Mouse (Mus musculus): Measurements from ENCODE around the gene Arpc1b. TPM values are rescaled to one million over a fixed set of nuclear protein-coding genes. Genes with fewer than 3 reads are reported as not detected.
"Not testable (repeated sequence)": the region's sequence is repeated elsewhere in the genome, so short reads cannot be mapped to it uniquely, and the experiment has no call there.

Arpc1b gene
- total RNA-seq (2021): 10 to 100 TPM; 23.4 to 26.9 TPM

DNA sequence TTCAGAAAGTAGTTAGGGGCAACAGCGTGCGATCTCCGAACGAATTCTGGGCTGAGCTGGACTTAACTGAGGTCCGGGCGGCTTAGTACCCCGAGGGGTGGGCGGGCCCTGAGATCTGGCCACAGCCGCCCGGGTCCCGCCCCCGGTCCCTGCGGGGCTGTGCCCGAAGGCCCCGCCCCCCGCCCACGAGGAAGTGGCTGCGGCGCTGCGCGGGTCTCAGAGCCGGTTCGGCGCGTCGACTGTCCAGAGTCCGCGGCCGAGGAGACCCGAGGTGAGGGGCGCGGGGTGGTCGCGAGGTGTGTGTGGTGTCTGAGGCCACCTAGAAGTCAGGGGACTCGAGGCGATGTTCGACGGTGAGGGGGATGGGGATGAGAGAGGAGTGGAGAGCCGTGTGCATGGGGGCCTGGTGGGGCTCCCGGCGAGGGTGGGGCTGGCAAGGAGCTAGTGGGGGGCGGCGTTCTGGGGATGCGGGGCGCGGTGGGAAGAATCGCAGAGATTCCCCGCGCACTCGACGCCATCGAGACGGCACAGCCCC is at the start of gene Arpc1b:
TSS of gene Arpc1b (plus strand) at position 145 of the 535 bp plus-strand sequence.
- no peak for DNase-seq

DNA sequence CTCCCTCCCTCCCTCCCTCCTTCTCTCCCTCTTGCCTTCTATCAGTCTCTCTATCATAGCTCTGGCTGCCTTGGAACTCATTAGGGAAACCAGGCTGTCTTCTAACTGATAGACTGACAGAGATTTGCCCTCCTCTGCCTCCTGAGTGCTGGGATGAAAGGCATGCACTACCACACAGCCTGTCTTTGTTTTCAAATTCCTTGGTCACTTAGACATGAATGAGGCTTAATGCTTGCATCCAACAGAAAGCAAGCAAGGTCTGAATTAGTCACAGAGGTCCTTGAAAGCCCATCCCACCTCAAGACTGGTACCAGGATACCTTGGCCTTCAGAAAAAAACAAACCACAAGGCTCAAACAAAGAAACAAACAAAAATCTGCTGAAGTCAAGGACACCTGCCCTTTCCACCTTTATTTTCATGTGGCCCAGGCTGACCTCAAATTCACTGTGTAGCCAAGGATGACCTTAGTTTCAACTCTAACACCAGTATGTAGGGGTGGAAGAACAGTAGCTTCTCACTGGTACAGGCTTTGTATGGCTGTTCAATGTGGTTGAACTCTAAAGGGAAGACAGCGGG is 49.2 kb upstream of the Arpc1b start:
- DNase-seq: no peak

DNA sequence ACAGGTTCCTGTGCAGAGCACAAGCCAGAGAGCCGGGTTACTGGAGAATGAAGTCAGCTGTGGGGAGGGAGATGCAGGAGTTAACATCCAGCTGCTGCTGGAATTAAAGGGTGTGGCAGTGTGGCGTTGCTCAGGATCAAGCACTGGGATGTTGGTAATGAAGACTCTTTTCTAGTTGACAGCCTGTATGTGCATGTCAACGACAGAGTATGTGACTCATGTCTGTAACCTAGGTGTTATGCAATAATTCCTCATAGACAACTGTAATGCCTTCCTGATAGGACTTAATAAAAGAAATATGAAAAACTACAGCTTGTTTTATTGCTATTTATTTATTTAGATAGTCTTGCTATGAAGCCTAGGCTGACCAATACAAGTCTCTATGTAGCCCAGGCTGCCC is 45.2 kb upstream of the Arpc1b start:
- no peak for DNase-seq

DNA sequence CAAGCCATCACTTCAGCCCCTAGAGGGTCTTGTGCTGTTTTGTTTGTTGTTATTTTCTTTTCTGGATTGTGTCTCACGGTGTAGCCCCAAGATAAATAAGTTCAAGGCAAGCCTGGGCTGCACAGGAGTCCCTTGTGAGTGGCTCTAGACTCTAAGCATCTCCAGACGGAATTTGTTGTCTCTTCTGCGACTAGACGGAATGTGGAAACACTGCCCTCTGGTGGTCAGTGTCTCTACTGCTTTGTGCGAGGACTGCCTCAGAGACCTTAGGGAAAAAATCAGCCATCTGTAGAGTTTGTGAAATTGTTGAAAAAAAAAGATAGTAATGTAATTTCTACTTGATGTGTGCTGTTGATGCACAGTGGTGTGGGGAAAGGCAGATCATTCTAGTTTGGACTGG is 44.3 kb upstream of the Arpc1b start:
- peak; percentile 59 to 73 for DNase-seq

DNA sequence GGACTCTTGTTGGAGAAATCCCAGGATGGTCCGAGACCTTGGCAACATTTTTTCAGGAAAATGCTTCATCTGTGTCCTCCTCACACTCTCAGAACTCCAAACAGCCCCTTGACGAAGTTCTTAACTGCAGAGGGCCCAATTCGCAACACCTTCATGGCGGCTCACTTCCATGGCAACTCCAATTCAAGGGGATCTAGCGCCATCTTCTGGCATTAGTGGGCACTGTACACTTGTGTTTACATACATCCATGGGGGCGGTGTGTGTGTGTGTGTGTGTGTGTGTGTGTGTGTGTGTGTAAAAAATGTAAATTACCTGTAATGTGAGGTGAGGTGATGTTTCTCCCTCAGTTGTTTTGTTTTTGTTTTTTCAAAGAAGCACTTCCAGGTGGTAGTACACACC is 42.7 kb upstream of the Arpc1b start:
- DNase-seq: no peak

DNA sequence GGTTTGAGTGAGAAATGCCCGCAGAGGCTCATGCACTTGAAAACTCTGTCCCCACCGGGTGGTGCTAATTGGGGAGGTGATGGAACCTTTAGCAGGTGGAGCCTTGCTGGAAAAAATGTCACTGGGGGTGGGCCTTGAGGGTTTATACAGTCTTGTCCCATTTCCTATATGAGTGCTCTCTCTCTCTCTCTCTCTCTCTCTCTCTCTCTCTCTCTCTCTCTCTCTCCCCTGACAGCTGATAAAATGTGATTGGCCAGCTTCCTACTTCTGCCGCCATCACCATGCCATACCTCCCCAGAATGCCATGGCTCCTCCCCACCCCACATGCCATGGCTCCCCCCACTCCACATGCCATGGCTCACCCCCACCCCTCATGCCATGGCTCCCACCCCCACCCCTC is 38.9 kb upstream of the Arpc1b start:
- DNase-seq: no peak

DNA sequence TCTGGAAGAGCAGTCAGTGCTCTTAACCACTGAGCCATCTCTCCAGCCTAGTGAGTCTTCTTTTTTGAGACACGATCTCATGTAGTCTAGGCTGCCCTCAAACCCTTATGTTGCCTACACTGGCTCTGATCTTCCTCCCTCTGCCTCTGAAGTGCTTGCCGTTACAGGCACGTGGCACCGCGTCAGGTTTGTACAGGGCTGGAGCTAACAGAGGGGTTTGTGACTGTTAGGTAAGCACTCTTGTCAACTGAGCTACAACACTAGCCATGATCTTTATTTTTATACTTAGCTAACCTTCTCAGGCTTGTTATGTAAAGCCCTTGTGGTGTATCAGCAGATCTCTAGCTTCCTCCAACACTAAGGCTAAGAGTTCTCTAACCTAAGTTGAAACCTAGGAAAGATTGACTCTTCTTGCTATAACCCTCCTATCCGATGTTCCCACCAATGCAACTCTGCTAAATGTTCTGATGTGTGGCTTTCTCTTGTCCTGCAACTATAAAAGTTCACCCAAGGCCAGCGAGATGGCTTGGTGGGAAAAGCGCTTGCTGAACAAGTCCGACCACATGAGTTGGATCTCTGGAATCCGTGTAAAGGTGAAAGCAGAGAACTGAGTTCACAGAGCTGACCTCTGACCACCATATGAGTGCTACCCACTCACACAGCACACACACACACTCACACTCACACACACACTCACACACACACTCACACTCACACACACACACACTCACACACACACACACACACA is 32.0 kb upstream of the Arpc1b start:
- DNase-seq: no peak

DNA sequence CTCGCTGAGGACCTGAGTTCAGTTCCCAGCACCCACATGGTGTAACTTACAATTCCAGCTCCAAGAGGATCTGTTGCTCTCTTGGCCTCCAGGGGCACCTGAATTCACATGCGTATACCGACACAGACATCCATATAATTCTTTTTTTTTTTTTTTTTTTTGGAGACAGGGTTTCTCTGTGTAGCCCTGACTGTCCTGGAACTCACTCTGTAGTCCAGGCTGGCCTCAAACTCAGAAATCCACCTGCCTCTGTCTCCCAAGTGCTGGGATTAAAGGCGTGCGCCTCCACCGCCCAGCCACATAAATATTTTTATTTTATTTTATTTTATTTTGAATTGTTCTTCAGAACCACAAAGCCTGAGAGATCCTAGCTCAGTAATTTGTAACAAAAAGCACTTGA is 30.8 kb upstream of the Arpc1b start:
- DNase-seq: not testable (repeated sequence)

DNA sequence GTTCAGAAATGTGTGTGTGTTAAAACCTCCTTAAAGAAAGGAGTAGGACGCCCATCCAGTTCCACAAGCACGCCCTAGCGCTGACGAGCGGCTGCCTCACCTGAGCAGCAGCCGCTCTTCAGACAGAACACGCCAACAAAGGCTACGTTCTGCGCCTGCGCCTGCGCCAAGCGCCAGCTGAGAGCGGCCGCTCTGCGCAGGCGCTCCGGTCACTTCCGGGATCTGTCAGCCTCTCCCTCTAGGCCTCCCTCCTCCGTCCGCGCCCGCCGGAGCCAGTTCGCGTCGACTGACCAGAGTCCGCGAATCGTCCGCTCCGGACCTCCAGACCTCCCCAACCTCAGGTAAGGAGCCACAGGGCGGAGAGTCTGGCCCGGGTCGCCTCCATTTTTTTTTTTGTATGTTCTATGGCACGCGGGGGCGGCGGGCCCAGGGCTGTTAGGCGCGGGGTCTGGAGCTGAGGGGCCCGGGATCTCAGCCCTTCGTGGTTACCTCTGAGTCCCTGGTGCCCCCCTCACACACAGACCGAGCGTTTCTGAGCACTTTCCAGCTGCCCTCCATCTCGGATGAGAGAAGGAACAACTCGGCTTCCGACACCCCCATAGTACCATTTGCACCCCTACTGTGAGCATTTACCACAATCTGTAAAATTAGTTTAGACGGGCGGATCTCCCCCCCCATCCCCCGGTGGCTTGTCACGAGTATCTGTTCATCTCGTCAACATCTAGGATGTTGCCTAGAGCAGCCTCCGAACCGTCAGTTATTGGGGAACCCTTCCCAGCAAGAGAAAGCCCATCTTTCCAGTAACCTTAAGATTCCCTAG is 30.2 kb upstream of the Arpc1b start, which contains the start of the genes Arpc1a and Kpna7:
TSS of gene Arpc1a (plus strand) at position 199 of the 820 bp plus-strand sequence.
TSS of gene Kpna7 (minus strand) at position 399 of the 820 bp plus-strand sequence.
- peak; percentile 87 to 88 for DNase-seq

DNA sequence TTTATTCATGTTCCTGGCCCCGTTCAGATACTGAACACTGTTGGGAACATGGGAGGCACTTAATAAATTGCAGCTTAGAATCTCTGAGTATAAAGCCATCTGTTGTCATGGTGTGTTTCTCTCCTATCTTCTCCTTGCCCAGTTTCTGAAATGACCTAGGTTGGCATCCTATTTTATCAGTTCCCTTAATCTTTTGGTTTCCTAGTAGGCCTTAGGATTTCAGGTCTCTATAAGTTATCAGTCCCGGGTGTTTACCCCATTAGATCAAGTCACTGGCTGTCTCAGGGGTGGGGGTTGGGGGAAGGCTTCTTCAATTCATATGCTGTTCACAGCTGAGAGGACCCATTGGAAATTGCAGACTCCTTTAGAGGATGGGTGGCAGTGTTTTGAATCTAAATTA is 29.2 kb upstream of the Arpc1b start:
- no peak for DNase-seq

DNA sequence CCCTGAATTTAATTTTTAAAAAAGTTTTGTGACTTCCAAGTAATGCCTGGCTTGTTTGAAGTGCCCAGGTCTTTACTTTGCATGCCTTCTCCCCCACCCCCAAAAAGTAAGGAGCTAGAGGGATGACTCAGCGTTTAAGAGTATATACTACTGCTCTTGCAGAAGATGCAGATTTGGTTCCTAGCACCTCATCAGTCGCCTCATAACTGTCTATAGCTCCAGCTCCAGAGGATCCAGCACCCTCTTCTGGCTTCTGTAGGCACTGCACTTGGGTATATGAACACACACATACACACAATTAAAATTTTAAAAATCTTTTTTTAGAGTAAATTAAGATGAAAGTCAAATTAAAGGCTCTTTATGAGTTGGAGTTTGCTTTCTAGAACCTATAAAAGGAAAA is 25.8 kb upstream of the Arpc1b start:
- DNase-seq: no peak

DNA sequence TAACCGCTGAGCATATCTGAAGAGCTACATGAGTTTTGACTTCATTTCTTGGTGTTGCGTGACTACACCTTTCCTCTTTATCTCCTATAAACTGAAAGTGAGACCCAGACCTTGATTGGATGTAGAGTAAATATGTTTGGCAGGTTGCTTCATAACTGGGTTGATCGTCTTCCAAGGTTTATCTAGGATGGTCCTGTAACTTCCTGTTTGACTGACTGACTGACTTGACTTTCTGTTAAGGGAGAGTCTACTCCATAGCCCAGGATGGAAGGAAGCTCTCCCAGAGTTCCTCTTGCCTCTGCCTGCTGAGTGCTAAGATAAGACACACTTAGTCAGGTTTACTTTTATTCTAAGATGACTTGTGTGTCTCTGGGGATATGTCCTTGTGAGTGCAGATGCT is 24.1 kb upstream of the Arpc1b start:
- DNase-seq: no peak

DNA sequence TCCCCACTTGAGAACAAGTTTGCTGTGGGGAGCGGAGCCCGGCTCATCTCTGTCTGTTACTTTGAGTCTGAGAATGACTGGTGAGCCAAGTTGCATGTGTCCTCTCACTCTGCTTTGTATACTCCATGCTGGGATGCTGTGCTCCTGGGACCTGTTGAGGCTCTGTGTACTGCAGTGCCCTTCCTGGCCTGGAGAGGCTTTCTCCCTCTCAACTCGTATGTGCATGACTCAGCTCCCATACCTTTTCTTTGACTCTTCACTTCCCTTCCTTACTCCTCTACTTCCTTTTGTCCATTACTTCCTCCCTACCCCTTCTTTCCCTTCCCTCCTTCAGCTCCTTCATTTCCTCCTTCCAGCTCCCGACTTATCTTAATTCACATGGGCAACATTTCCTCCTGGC is 17.8 kb upstream of the Arpc1b start:
- DNase-seq: no peak

DNA sequence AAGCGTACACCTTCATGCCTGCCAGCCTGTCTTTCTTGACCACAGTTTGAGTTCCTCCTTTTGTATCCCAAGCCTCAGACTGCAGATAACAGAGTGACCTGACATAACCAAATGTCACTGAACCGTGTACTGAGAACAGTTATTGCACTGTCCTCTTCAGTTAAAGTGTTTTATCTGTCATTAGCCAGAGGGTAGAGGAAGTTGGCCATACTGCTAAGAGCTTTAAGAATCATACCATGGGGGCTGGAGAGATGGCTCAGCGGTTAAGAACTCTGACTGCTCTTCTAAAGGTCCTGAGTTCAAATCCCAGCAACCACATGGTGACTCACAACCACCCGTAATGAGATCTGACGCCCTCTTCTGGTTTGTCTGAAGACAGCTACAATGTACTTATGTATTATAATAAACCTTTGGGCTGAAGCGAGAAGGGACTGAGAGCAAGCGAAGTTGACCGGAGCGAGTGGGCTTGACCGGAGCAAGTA is 15.6 kb upstream of the Arpc1b start:
- DNase-seq: no peak

DNA sequence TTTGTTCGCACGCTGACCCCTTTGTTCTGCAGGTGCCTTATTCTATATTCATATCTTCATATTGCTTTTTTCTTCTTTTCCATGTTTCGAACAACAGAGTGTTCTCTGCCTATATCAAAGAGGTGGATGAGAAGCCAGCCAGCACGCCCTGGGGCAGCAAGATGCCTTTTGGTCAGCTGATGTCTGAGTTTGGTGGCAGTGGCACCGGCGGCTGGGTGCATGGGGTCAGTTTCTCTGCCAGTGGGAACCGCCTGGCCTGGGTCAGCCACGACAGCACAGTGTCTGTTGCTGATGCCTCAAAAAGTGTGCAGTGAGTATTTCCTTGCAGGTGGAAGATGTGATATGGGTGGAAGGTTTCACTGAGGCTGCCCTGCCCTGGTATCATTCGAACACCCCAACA is 13.1 kb upstream of the Arpc1b start:
- DNase-seq: no peak

DNA sequence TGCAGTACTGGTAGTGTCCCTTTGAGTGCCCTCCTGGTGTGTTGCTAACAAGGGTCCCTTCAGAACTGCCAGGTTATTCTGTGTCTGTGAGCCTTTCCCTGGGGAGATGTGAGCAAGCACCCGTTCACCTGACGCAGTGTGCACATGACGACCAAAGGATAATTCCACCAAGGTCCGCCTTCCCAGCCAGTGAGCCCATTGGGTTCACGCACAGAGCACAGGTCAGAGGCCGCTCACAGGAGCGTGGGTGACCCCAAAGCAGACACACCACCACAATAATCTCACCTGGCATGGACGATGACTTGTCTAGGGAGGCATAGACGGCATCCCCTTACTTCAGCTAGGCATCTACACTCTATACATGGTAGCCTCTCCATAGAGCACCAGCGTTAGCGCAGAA is 12.6 kb upstream of the Arpc1b start:
- not testable (repeated sequence) for DNase-seq

DNA sequence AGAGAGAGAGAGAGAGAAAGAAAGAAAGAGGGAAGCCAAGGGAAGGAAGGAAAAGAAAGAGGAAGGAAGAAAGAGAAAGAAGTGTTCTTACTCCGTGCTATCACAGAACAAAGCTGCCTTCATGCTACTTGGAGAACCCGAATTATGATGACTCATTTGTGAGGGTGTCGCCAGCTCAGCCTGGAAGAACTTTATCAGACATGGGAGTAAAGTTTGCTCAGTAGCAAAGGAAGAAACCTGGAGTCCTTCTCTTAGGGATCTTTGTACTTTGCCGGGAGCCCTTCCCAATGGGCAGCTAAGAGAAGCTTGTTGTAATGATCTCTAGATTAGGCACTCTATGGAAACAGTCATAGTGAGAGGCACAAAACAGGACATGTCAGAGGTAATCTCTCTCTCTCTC is 11.3 kb upstream of the Arpc1b start:
- no peak for DNase-seq

DNA sequence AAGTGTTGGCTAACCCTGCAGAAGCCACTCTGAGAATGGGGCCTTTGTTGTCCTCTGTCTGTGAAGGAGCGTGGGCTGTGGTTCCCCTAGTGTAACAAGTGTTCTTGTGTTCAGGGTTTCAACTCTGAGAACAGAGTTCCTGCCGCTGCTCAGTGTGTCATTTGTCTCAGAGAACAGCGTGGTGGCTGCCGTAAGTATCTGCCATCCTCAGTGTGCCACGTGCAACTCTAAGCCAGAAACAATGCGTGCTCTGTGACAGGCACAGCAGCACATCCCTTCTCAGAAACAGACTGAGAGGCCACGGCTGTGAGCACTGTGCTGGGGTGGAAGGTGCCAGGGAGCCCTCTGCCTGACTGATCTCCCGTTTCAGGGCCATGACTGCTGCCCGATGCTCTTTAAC is 9.7 kb upstream of the Arpc1b start:
- peak; percentile 34 to 51 for DNase-seq

DNA sequence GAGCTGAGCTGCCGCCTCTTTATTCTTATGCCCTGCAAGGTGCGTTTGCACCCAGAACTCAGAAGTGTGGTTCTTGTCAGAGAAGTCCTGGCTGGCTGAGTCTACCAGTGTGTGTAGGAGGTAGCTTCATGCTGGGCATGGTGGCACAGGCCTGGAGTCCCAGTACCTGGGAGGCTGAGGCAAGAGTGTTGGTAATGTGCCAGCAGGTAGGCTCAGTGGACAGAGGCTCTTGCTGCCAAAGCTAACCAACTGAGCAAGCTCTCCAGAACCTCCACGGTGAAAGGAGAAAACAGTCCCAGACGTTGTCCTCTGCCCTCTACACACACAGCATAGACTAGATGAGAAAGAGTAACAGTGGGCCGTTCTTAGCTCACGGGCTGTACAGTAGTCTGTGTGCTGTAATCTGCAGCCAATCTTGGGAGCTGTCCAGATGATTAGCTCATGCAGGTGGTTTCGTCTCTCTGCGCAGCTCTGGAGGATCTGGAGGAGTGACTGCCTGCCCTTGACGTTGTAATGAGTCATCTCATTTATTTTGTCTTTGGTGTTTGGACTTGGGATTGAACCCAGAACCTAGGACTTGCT is 8.2 kb upstream of the Arpc1b start:
- DNase-seq: no peak

DNA sequence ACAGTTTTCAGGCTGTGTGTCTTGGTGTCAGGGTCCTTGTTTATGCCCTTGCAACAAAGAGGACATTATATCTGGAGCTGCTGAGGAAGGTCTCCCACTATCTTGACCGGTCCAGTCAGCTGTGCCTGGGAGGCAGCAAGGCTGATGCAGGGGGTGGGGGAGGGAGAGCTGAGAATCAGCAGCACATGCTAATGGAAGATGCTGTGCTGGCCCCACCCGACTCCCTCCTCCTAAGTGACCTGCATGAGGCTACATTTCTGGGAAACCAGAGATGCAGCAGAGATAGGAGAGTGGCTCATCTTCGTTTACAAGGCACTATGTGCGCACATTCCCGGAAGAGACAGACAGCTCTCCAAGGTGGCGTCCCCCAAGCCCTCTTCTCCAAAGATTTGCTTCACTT is 3.6 kb upstream of the Arpc1b start:
- DNase-seq: no peak

DNA sequence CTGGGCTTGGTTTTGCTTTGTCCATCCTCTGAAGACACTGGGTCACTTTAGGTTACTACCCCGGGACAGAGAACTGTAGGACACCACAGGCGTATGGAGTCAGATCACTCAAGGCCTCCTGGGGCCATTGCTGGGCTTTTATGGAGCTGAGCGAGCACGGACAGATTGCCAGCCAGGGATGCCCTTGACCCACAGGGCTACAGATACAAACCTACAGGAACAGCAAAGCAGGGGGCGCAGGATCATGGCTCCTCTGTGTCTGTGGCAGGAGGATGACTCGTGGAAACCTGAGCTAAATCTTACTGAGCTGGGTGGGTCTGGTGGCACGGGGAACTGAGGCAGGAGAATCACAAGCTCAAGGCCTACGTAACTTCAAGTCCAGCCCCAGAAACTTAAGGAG is 1.4 kb upstream of the Arpc1b start:
- DNase-seq: no peak

DNA sequence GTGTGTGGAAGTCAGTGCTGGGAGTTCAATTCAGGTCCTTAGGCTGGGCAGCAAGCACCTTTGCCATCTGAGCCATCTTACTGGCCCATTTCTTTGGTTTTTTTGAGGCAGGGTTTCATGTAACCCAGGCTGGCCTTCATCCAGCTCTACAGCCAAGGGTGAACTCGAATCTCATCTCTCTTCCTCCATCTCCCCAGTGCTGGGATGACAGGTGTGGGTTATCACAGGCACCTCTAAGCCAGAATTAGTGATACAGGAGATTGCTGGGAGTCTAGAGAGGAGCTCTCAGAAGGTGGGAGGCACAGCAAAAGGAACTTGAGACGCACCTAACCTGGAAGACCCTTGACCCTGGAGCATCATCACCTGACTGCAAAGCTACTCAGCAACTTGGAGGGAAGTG is 599 bp upstream of the Arpc1b start:
- no peak for DNase-seq

Measured in layer of hippocampus, postnatal 36 days (tissue).